Mouse (Mus musculus): ENCODE results near the gene Tiprl.

GRCm38 (mm10) chr1:165183400-165183799 lies 53.4 kb downstream of the Tiprl start:
- no peak for TF ChIP-seq CTCF (IDR thresholded peaks at IDR 0.05; ENCODE audit: low read depth, low read length)
- no peak for TF ChIP-seq GATA1 (IDR thresholded peaks at IDR 0.05; ENCODE audit: borderline replicate concordance, low read length)
- no peak for TF ChIP-seq GATA2 (IDR thresholded peaks at IDR 0.05; ENCODE audit: borderline replicate concordance, low read depth, low read length)
- no peak for TF ChIP-seq TAL1 (conservative IDR thresholded peaks at IDR 0.05; ENCODE audit: low read depth, low read length)
